Mouse (Mus musculus) testis, postnatal 14 days (tissue): ENCODE measurements around the gene Tigd3.
A peak's percentile ranks its signal among the peaks of the same experiment; 100 is the strongest.

ENCODE experiments used
- DNase-seq: peaks from one replicate; pipeline ENCODE4 v3.0.0; 2021; ENCODE audit warnings: low spot score

Tigd3 gene

GRCm38 (mm10) chr19:5894002-5894678 lies at the start of gene Tigd3:
Gene Tigd3, minus strand, starts transcription at chr19:5894149.
- peak; percentile 95 for DNase-seq

GRCm38 (mm10) chr19:5943404-5943803 lies 49.5 kb upstream of the Tigd3 start:
- no peak for DNase-seq

- DNase-seq = no peak
Measured at GRCm38 (mm10) chr19:5942581-5942980, 48.6 kb upstream of the Tigd3 start.

GRCm38 (mm10) chr19:5940656-5941055 lies 46.7 kb upstream of the Tigd3 start:
- DNase-seq = no peak

GRCm38 (mm10) chr19:5940173-5940572 lies 46.2 kb upstream of the Tigd3 start:
- peak; percentile 78 for DNase-seq

- no peak for DNase-seq
Measured at GRCm38 (mm10) chr19:5939715-5940114, 45.8 kb upstream of the Tigd3 start.

- DNase-seq = no peak
Measured at GRCm38 (mm10) chr19:5938516-5938915, 44.6 kb upstream of the Tigd3 start.

GRCm38 (mm10) chr19:5937836-5938406 lies 44.0 kb upstream of the Tigd3 start:
- no peak for DNase-seq

GRCm38 (mm10) chr19:5937095-5937835 lies 43.3 kb upstream of the Tigd3 start:
- DNase-seq = no peak

GRCm38 (mm10) chr19:5935691-5936090 lies 41.7 kb upstream of the Tigd3 start:
- DNase-seq = no peak

GRCm38 (mm10) chr19:5935266-5935665 lies 41.3 kb upstream of the Tigd3 start:
- DNase-seq = peak; percentile 63

- no peak for DNase-seq
Measured at GRCm38 (mm10) chr19:5929634-5930596, 36.0 kb upstream of the Tigd3 start.

- DNase-seq = no peak
Measured at GRCm38 (mm10) chr19:5928546-5928945, 34.6 kb upstream of the Tigd3 start.

GRCm38 (mm10) chr19:5928104-5928503 lies 34.2 kb upstream of the Tigd3 start:
- no peak for DNase-seq

- DNase-seq = no peak
Measured at GRCm38 (mm10) chr19:5927532-5927931, 33.6 kb upstream of the Tigd3 start.

GRCm38 (mm10) chr19:5927026-5927425 lies 33.1 kb upstream of the Tigd3 start:
- DNase-seq = no peak

GRCm38 (mm10) chr19:5925311-5925855 lies 31.4 kb upstream of the Tigd3 start:
- DNase-seq = no peak

GRCm38 (mm10) chr19:5924713-5925093 lies 30.8 kb upstream of the Tigd3 start, which contains the start of gene Cdc42ep2:
Gene Cdc42ep2, minus strand, starts transcription at chr19:5924816.
- peak; percentile 92 for DNase-seq

- DNase-seq = peak; percentile 84
Measured at GRCm38 (mm10) chr19:5923990-5924712, 30.2 kb upstream of the Tigd3 start.

GRCm38 (mm10) chr19:5922963-5923362 lies 29.0 kb upstream of the Tigd3 start:
- DNase-seq = no peak
